Mouse (Mus musculus): ENCODE data around the gene Ccdc181.

The Ccdc181 gene

DNA sequence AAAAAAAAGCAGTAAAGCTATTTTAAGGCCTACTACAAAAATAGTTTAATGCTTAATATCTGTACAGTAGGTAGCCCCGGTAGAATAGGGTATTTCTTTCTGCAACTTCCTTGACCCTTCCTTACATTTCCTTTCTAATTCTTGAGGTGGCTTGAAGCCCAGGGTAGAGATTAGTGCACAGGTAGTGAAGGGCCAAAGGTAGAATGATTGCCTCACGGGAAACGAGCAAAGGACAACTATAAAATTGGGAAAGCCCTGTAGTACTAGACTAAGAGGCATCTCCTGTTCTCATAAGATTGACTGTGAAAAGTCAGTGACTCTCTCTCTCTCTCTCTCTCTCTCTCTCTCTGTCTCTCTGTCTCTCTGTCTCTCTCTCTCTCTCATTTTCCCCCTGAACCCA, 60.0 kb downstream of the Ccdc181 start:
- DNase-seq (ENCODE audit: low read depth, low spot score), result no peak

GRCm38 (mm10) chr1:164335846-164336245, 60.5 kb downstream of the Ccdc181 start:
- peak; percentile 84 for DNase-seq (ENCODE audit: low read depth, low spot score)
